Mouse (Mus musculus): Measurements from ENCODE around the gene Lrrc28.
A peak's percentile ranks its signal among the peaks of the same experiment; 100 is the strongest.

The Lrrc28 gene

DNA sequence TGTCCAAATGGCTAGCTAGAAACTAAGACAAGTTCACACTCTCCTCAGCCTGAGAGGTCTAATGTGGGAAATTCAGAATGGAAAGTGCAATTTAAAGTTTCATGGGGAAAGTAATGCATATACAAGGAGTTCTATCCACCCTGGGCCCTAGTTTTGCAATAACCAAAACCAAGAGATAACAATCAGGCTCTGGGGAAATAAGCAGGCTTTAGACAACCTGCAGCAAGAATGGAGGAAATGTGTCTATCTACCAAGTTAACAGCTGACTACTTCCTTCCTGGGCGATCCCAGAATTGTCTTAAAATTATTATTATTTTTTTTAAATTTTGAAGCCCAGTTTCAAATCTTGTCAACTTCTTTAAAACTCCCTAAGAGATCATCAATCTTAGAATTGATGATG lies 48.7 kb downstream of the Lrrc28 start:
- DNase-seq (ENCODE audit: low read depth, low spot score): no peak

DNA sequence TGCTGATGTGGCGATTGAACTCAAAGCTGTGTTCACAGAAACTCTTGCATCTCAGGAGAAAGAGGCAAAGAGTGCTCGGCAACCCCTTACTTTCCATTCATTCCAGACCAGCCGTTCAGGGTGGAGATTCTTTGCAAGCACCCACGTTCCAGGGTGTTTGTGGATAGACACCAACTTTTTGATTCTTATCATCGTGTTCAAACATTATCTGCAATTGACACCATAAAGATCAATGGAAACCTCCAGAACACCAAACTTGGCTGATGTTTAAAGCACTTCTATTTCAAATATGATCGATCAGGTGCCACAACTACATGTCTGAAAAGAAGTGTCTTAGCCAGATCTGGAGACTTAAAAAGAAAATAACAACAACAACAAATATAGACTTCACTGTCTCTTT lies 51.2 kb downstream of the Lrrc28 start:
- DNase-seq (ENCODE audit: low read depth, low spot score): no peak

DNA sequence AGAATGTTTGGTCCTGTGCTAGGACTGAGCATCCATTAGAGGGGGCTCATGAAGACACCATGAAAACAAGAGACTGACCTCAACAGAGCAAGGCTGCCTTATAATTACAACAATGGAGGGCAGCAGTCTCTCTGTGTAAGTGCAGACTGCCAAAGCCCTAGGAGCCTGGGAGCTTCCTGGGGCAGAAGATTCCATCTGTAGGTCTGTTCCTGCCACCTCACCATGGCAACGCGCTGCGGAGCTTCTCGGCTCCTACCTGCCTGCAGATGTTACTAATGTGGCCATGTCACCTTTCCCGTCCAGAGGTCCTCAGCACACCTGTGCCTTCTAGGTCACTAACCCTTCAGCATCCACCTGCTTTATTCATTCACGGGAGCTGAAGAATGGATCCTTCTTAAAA lies 52.4 kb downstream of the Lrrc28 start:
- no peak for DNase-seq (ENCODE audit: low read depth, low spot score)

DNA sequence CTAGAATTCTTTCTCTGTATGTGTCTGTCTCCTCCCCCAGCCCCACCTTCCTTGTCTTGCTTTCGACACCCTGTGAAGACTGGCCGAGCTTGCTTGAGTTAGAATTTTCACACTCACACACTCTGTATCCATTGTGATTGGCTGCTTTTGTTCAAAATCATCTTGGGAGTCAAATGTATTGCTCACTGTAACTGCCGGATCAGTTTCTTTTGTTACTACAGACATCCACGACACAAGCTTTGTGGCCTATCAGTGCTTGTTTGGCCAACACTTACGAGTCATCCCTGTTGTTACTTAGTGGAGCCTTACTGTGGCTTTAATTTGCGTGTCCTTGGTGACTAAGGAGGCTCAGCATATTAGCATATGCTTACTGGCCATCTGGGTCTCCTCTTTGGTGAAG lies 56.3 kb downstream of the Lrrc28 start:
- DNase-seq (ENCODE audit: low read depth, low spot score): no peak

DNA sequence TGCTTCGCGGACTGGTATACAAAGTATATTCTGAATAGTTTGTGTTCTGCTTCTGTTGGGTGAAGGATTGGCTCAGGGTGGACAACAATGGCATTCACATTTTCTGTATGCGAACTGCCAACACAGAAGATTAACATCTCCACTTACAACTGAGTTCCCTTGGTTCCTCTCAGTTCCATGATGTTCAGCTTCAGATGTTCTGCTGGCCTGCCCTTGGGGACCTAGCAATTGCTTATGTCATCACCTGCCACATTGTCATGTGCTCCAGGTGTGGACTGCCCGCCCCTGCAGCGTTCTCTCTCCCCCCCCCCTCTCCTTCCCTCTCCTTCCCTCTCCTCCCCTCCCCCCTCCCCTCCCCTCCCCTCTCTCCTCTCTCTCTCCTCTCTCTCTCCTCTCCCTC lies 58.6 kb downstream of the Lrrc28 start:
- no peak for DNase-seq (ENCODE audit: low read depth, low spot score)

DNA sequence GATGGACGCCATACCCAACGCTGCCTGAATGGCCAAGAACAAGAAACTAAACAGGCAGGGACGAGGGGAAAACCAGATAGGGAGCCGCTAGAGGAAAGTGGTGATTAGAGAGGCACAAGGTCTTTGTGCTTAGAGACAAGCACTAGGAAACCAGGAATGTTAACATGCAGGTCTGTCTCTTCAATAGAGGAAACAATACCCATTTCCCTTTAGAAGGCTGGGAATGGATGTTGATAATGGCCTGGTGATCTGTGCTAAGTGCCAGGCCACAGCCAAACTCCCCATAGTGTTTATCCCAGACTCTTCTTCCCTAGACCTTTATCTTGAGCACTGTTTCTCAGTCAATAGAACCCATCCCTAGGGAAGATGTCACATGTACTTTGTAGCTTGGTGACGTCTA lies 61.2 kb downstream of the Lrrc28 start:
- DNase-seq (ENCODE audit: low read depth, low spot score): no peak

DNA sequence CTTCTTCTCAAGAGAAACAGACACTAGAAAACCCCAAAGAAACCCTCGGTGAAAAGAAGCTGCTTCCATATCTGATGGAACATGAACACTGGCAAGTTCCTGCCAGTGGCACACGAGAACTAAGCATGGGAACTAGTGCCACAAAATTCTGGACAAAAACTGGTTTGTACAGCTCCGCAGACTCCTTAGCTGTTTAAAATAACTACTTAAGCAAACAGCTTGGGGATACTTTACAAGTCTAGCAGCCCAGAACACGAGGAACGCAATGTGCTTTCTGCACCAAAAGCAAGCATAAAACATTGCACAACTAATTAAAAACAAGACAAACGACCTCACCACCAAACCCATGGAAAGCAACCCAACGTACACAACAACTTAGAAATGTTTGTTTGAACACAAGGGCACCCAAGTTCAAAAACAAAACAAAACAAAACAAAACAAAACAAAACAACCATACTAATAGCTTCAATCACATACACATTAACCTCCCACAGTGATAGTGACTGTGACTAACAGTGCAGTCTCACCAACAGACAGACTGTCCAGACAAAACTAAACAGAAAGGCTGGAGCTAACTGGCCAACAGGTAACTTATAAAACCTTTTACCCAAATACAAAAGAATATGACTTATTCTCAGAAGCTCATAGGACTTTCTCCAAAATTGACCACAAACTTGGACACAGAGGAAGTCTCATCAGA lies 66.1 kb downstream of the Lrrc28 start:
- DNase-seq (ENCODE audit: low read depth, low spot score): no peak

DNA sequence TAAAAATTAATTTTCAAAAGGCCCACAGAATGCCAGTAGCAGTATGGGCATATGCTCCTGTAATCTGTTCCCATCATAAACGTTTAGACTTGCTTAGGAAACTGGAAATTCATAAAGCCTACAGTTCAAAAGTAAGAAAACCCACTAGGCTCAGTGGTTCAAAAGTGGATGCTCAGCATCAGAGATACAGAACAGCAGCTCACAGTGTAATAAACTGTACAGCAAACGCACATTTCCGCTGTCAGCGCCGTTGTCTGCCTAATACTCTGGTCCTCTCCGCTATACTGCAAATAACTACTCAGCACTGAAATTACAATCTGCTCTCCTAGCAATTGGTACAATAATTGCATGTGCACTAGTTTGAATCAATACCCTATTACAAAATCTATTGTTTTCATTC lies 67.0 kb downstream of the Lrrc28 start:
- no peak for DNase-seq (ENCODE audit: low read depth, low spot score)

DNA sequence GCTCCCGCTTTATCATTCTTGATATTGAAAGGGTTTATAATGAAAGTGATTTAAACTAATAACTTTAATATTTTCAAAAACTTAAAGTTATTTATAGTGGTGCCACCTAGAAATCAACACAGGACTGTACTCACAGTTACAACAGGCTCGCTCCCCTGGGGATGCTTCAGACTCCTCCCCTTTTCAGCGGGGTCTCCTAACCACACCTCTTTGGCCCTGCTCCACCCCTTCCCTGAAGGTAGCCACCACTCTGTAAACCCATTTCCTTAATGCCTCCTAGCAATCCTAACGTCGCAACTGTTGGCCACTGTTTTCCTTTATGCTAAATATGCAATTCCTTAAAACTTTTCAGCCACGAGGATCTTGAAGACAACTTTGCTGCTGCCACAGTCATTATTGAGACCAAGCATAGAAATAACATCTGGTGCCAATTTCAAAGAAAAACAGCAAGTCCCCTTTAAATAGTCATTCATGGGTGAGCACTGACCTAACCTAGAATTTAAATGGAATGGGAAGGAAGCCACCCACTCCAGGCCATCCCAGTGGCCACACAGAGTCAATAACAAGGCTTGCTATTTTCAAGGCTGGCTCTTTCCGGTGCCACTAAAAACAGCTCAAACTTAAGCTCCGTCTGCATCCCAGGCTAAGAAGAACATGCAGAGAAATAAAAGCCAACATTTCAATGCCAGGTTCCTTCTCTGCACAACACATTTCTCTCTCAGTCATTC lies 78.4 kb downstream of the Lrrc28 start:
- DNase-seq (ENCODE audit: low read depth, low spot score): no peak

DNA sequence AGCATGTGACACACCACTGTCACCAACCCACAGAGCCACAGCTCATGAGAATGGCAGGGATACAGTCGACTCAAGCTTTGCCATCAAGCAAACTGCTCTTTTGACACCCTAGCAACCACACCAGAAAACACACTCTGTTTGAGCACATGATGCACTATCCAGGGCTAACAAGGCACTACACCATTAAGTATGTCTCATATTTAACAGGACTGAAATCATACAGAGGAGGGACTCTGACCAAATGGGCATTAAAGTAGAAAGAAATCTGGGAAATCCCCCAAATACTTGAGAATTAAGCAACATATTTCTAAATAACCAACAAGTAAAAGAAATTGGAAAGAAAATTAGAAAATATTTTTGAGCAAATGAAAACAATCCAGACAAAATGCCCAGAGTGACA lies 79.9 kb downstream of the Lrrc28 start:
- no peak for DNase-seq (ENCODE audit: low read depth, low spot score)

DNA sequence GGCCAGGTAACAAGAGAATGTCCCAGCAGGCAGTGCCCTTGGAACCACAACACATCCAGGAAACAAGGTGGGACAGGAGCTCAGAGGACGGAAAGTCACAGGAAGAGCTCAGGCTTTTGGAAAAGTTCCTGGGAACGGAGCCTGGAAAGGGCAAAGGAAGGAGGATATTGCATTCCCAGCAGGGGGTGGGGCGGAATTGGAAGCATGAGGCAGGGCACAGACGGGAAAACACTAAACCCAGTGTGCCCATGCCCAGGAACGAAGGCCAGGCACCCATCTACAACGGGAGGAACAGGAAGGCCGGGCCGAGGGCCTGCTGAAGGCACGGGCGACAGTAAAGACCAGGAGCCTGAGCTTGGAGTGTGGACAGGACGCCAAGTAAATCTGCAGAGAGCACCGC lies 82.9 kb downstream of the Lrrc28 start:
- DNase-seq (ENCODE audit: low read depth, low spot score): no peak

DNA sequence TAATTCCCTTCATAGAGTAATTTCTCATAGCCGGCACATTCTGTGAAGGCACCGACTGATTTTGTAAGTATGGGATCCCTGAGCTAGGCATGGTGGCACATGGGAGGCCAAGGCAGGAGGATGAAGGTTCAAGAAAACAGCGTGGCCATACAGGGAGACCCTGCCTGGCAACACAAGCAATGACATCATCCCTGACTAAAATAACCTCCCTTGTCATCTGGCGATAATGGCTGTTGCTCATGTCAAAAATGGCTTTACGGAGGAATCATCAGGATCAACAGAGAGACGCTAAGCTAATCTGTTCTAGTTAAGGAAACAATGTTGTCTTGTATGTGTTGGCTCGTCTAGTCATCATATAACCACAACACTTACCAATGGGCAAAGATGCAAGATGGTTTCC lies 85.6 kb downstream of the Lrrc28 start:
- no peak for DNase-seq (ENCODE audit: low read depth, low spot score)

DNA sequence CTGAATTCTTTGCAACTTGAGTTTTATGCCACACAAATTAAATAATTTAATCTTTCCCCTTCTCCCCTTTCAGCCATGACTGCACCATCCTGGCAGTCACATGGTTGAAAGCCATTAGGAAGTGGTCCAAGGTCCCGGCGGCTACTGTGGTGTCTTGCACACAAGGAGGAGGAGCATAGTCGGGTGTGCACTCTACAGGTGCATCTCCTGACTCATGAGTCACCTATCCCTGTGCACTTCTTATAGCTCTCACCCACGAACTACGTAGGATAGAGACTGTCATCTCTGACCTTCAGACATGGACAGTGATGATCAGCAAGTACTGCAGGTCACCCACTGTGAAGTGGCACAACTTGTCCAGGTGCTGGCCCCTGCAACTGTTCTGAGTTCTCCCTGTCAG lies 86.8 kb downstream of the Lrrc28 start:
- no peak for DNase-seq (ENCODE audit: low read depth, low spot score)

DNA sequence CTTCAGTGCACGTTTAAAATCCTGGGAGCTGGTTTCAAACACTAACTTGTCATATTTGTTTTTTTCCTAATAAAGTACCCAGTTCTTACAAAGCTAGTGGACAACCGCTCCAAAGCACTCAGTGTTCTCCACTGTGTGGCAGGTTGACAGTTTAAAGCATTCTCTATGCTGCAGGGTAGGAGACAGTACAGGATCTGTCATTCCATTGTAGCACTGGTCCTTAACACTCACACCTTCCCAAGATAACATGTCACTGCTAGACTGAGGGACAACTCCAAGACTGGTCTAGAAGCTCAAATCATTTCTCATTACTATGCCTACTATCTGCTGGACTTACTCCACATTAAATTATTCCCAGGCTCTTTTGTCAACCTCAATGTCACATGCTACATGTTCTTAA lies 90.2 kb downstream of the Lrrc28 start:
- DNase-seq (ENCODE audit: low read depth, low spot score): no peak

DNA sequence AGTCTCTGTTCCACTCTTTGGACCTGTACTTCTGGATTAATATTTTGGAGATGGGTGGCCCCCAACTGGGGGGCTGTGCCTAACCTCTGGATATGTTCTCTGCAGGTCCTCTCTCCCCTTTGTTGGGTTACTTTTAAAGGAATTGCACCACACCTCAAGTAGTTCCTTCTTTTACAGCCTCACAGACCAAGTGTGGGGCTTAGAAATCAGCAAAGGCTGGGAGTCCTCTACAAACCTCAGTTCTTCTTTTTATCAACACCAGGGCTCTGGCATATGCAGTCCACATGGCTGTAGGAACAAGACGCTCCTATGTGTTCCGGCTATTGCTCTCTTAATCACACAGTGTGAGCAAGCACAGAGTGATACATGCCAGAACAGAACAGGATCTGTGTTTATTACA lies 93.8 kb downstream of the Lrrc28 start:
- DNase-seq (ENCODE audit: low read depth, low spot score): no peak

DNA sequence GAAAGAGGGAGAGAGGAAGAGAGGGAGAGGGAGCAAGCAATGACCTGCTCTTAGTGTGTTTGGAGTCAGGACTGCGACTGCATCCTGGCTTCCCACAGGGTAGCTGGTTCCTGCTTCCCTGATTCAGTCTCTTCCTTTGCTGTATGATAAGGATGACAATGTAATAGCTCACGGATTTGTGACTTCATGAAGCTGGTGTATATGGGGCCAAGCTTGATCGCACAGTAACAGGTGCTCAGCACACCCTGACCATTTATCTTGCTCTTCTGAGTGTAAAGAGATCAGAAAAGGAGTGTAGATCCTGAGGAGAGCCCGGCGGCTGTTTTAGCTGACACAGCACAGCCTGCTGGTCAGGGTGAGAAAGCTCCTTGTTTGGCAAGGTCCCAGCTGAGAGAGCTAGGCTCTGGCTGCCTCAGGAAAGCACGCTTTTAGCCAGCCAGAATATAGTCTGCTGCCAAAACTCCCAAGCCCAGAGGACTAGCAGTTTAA lies 96.0 kb downstream of the Lrrc28 start:
- DNase-seq (ENCODE audit: low read depth, low spot score): peak; percentile 62

DNA sequence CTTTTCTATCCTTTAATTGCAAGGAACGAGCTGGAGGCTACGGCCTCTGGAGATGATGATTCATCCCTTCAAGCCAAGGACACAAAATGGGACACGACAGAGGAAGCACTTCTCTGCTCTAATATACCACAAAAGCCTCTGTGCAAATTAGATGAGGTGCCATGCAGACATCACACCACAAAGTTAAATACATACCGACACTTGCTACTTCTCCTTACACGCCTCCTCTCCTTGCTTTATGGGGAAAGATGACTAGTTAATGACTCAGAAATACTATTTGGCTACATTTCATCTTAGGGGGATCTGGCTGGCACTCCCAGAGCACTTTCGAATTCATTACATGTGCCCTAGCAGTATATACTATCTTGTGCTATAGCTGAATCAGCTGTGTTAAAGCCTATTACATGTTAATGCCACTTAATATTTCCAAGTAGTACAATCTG lies 96.4 kb downstream of the Lrrc28 start:
- no peak for DNase-seq (ENCODE audit: low read depth, low spot score)

DNA sequence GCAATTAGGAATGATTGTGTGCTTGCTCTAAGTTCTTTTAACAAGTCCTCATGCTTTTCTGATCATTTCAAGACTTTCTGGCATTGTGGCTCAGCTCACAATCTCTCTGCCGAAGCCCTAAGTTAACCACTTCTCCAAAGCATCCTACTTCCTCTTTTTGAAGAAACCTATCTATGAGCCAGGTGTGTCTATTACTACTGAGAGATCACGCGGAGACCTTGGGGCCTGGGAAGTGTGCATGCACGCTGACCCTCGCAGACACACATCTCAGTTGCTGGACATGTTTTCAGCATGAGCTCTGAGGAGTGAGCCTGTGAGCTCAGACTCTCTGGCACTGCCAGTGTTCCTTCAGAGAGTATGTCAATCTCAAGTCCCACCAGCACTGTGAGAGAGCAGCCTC lies 98.8 kb downstream of the Lrrc28 start:
- no peak for DNase-seq (ENCODE audit: low read depth, low spot score)

DNA sequence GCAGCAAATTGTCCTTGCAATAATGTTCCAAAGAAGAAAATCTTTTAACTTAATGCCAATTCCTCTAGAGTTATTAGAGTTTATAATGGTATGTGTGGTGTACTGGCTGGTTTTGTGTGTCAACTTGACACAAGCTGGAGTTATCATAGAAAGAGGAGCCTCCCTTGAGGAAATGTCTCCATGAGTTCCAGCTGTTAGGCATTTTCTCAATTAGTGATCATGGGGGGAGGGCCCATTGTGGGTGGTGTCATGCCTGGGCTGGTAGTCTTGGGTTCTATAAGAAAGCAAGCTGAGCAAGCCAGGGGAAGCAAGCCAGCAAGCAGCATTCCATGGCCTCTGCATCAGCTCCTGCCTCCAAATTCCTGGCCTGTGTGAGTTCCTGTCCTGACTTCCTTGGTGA lies 100.5 kb downstream of the Lrrc28 start:
- no peak for DNase-seq (ENCODE audit: low read depth, low spot score)

DNA sequence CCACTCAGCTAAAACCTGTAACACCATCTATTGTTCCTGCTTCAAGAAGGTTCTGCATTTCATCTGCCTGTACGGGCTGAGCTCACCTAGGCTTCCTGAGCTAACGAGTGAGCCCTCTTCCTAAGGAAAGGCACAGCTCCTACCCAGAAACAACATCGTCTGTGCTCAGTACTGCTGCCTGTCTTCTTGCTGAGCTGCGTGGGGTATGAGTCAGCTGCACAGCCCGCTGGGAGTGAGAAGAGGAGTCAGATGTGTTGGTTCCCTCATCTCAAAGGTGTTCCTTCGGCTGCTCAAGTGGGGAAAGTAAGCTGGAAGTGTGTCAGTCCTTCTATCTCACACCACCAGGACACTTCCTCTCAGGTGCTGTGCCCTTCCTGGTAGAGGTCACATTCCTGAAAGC lies 101.4 kb downstream of the Lrrc28 start:
- no peak for DNase-seq (ENCODE audit: low read depth, low spot score)

DNA sequence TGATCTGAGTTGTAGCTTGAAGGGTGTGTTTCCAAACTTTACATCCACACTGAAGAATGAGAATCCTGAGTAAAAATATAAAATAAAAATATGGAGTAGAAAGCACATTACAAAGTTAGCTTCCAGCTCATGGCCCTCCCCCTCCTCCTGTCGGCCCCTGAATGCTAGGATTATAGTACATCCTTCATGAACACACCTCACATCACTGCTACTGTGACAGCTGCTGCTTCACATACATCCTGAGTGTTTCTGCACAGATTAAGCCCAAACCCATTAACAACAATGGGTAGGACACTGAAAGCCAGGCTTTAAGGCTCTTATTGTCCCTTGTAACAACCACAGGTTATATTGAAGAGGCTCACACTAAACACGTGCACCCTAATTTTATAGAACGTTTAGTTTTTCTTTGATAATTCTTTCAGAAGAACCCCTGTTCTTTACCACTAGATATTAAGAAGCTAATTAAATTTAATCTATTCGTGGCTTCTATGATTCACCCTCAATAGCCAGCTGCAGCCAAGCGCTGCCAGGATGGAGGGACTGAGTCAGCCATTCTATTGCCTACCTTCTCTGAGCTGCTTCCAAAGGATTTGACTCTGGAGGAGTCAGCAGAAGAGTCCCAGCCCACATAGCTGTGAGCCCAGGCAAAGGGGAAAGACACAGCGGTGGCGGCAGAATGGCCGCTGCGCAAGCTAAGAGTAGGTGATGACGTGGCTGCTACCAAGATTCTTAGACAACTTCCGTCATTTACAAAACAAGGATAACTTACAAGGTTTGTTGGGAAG lies 108.3 kb downstream of the Lrrc28 start:
- no peak for DNase-seq (ENCODE audit: low read depth, low spot score)

DNA sequence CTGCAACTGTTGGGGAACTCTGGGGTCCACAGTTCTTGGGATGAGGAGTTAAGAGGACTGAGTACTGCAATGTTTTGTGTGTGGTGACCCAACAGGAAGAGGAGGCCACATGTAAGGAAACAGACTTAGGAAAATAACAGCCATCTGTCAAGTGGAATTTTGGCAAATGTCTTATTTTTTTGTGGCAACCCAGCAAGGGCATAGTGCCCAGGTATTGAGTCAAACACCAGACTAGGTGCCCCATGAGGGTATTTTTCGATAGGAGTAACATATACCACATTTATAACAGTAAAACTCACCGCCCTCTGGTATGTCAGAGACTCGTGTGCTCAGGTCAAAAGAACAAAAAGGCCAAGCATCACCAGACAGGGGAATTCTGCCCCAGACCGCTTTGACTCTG lies 109.1 kb downstream of the Lrrc28 start:
- no peak for DNase-seq (ENCODE audit: low read depth, low spot score)

DNA sequence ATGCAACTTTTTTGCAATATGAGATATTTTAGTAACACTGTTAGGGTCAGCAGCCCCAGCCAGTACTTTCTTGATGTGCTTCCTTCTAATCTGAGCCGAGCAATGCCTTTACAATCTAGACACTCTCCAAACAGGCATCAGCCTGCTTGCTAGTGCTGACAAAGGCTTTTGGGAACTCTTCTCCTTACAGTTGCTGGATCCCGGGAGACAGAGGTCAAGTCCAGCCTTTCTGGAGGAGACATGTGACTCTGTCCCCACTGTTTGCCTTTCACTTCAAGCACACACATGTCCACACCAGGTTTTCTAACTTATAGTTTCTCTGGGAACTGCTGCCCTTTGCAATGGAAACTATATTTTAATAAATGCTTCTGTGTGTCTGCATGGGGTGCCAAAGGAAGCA lies 114.1 kb downstream of the Lrrc28 start:
- peak; percentile 11 for DNase-seq (ENCODE audit: low read depth, low spot score)
